Mouse (Mus musculus) mature B cell (primary cell): ENCODE results near the gene Tmem107.

Experiments used
- in situ Hi-C: fragments of 300-500 bp; cut with MboI; formaldehyde crosslinking; loops from 2 replicates; pipeline ENCODE4 v1.14.3; 2019

Tmem107 gene

DNA sequence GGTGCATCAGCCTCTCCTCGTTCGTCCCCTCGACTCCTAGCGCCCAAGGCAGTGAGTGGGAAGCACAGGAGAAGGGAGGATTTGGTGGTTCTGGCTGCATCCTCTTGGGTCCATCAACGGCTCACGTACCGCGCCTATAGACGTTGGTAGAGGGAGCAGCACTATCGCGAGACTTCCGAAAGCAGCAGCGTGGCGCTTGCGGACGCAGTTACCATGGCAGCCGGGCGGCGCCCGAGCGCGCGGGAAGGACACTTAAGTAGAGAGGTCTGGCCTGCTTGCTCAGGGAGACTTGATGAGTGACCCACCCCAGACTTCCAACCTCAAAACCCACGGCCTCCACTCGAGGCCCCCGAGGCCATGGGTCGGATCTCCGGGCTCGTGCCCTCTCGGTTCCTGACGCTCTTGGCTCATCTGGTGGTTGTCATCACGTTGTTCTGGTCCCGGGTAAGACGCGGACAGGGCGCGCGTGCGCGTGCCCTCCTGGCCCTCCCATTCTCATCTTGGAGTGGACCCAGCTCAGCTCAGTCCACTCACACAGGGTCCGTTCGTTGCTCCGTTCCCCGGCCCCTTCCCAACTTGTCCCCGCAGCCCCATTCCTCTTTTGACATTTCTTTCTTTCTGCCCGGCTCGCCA, at the start of gene Tmem107:
Gene Tmem107, plus strand, starts transcription at position 217 of the 633 bp plus-strand sequence.
- in situ Hi-C loops = no loop called here

DNA sequence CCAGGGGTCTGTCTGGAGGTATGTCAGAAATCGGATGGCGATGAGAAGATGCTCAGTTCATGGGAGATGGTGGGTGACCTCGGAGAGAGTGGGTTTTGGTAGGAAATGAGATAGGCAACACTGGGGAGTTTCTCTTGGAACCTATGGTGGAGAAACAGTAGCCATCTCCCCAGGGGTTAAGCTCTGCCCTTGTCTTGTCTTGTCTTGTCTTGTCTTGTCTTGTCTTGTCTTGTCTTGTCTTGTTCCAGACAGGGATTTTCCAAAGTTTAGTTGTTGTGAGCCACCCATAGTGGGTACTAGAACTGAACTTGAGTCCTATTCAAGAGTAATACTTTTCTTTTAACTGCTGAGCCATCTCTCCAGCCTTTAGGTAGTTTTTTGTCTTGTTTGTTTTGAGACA, 44.0 kb upstream of the Tmem107 start:
- in situ Hi-C loops = no loop called here

DNA sequence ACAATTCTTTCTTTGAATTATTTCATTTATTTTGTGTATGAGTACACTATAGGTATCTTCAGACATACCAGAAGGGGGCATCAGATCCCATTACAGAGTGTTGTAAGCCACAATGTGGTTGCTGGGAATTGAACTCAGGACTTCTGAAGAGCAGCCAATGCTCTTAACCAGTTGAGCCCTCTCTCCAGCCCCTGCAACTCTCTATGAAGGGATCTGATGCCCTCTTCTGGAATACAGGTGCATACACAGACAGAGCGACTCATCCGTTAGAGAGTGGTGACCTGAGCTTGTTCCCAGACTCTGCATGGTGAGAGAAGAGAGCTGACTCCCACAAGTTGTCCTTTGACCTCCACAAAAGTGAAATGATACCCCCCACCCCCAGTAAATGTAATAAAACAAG, 41.8 kb upstream of the Tmem107 start:
- in situ Hi-C loops = no loop called here

DNA sequence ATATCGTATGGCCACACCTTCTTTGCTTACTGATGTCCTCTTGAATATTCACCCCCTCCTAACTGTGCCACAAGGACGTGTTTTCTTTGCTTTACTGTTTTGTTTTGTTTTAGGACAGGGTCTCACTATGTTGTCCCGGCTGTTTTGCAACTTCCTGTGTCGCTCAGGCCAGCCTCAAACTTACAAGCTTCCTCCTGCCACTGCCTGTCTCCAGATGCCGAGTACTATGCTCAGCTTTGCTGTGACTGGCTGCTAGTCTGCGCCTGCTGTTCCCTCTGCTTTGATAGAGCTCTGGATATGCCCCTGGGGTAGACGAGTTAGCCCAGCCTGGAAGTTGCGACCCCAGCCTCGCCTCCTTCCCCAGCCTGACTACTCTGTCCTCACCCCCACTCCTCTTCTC, 37.1 kb upstream of the Tmem107 start:
- in situ Hi-C loops = no loop called here

DNA sequence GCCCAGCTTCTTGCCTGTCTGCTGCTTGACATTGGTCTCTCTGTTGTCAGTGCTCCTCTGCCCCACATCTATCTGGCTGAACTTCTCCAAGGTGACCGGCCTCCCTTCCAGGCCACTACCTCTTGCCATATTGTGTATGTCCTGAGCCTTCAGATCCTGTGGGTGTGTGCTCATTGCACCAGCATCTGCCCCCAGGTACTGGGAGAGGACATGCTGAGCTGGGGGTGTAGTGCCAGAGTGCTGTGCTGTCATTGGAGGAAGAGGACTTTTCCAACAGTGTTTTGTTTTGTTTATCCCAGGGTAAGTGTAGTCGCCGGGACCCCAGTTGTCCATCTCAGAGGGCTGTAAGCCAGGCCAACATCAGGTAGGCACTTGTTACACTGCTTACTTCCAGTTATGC, 36.0 kb upstream of the Tmem107 start:
- in situ Hi-C loops = no loop called here

DNA sequence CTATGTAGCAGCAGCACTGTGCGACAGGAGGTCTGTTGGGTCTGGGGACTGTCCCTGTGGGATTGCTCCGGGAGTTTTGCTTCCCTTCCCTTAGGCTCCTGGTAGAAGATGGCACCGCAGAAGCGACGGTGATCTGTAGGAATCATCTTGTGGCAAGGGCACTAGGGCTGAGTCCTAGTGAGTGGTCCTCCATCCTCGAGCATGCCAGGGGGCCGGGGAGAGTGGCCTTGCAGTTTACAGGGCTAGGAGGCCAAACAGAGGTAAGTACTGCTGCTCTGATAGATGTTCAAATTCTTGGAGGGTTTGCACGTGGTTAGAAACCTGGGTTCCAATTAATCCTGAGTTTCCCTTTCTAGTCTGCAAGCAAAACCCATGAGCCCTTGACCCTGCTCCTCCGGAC, 35.2 kb upstream of the Tmem107 start:
- in situ Hi-C loops = no loop called here

DNA sequence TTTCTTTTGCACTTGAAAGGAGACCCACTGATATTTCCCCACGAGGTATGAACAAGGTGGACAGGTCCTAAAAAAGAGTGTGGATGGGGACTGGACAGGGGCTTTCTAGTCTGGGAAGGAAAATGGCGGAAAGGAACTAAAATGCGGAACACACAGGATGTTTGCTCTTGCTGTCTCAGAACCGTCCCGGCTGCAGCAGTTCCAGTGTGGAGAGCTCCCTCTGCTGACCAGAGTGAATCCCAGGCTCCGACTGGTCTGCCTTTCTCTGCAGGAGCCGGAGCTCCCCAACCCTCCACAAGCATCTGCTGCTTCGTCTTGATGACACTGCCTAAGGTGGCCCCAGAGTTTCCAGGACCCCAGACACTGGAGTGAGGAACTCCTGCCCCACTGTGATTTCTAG, 34.8 kb upstream of the Tmem107 start:
- in situ Hi-C loops = no loop called here

DNA sequence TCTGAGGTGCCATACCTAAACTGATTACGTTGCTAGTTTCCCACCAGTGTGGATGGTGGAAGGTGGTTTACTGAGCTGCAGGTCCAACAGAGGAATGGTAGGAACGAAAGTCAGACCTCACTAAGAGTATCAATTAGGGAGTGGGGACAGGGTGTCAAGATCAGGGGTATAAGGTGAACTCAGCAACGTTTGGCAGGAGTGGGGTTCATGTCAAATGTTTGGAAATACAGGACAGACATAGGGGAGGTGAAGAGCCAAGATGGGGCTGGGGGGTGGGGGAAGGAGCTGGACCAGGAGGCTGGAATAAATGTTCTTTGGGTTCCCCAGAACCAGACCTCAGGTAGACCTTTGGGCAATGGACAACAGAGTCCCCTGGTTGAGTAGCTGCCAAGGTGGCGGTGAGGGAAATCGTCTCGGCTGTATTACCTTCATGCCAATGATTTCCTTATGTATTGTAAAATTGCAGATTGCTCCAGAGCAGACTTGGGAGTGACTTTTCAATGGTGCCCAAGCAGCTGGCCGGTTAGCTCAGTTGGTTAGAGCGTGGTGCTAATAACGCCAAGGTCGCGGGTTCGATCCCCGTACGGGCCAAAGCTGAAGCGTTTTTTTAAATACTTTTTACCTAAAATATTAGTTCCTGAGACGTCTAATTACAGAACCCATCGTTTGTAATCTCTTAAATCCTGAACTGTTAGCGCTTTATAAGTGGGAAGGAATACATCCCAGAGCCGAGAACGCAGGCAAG, 33.9 kb upstream of the Tmem107 start:
- in situ Hi-C loops = no loop called here

DNA sequence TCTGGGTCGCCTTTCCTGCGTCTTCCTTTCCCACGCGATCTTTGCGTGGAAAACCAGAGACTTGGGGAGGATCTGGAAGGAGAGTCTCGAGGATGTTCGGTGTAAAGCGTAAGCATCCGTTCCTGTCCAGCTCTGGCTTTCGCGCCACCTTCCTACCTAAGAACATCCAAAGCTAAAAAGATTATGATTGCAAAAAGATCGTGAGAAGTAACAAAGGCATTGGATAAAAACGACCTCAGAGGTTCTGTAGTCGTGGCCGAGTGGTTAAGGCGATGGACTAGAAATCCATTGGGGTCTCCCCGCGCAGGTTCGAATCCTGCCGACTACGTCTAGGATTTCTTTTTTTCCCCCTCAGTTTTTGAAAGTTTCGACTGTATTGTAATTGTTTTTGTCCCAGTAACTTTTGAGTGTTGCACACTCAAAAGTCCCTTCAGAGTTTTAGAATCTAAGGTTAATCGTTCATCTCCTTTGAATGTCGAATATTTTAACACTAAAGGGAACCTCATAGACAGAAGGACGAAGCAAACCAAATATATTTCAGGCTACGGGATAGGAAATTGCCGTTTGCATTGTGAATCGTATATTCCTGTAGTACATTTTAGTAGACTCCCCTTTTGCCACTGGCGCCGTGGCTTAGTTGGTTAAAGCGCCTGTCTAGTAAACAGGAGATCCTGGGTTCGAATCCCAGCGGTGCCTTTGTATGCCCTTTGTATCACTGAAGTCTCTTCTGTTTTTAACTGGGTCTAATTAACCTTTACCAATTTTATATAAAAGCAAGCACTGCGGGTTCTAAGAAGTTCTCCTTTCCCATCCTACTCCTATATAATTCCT, 33.2 kb upstream of the Tmem107 start:
- in situ Hi-C loops = no loop called here

DNA sequence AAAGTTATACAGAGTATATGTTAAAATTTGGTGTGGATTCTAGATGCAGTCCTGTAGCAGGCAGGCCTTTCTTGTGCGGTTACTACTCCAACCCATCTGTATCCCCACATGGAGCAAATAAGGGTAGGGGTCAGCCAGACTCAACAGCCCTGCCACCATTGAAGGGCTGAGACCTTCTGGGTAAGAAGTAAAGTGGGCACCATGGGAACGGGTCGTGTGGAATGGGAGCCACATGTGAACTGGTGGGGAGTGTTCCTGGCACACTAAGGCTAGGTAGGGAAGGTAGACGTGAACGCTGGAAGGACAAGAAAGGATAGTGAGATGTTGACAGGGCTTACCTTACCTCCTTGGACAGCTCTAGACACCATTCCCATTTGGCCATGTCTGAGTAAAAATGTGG, 32.4 kb upstream of the Tmem107 start:
- in situ Hi-C loops = no loop called here

DNA sequence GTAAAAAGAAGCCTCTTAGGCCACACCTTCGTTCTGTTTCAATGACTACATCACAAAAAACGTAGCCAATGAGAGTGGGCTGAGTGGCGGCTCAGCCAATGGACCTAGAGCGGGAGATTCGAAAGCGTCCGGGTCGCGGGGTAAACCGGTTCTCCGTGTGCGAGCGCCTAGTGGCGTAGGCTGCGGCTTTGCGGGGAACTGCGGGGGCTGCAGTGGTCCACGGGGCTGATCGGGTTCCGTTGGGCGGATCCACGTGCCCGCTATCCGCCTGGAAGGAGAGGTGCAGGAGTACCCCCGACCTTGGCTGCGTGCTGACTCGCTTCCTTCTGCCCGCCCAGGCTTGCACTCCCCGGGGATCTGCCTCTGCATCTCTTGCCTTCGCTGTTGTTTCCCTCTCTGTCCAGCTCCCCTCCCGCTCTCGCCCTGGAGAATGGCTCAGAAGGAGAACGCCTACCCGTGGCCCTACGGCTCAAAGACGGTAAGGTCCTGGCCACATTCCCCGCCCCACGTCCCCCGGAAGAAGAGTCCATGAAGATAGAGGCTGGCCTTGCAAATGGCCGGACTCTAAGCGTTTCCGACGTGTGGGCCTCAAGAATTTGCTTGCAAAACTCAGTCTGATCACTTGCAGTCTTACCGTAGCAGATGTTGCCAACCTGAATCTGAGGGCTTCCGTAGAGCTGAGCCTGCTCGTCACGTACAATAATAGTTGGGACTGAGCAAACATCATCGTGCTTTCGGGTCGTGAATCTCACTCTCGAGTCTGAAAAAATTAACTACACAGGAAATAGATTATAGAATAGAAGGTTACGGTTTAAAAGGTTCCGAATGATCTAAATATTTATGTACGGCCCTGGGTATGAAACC, 24.8 kb upstream of the Tmem107 start, which contains the start of gene Aurkb:
Gene Aurkb, plus strand, starts transcription at position 117 of the 864 bp plus-strand sequence.
- in situ Hi-C loops = no loop called here

DNA sequence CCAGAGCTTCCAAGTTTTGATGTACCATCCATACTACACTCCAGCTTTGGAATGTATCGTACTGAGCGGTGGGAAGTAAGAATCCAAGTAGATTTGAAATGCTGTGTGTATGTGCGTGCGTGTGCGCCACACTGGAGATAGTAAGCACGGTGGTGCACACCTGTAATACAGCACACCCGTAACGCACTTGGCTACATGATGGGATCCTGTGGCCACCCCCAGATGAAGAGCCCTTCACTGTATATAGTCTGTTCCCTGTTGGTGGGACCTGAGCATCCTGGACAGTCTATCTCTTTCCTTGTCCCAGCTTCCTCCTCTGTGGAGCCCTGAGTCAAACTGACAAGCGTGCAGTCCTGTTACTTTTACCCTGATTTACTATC, 24.2 kb upstream of the Tmem107 start:
- in situ Hi-C loops = no loop called here

DNA sequence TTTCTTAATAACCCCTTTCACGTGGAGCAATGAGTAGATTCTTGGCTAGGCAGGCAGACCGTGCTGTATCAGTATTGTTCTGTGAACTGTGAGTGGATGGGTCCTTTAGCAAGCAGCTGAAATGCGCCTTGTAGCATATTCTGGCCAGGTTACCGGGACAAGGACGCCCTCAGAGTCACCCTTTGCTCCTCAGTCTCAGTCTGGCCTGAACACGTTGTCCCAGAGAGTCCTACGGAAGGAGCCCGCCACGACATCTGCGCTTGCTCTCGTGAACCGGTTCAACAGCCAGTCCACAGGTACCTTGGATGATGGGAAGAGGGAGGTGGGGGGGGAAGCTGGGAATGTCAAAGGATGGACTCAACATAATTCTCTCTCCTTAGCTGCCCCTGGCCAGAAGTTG, 23.0 kb upstream of the Tmem107 start:
- in situ Hi-C loops = no loop called here

DNA sequence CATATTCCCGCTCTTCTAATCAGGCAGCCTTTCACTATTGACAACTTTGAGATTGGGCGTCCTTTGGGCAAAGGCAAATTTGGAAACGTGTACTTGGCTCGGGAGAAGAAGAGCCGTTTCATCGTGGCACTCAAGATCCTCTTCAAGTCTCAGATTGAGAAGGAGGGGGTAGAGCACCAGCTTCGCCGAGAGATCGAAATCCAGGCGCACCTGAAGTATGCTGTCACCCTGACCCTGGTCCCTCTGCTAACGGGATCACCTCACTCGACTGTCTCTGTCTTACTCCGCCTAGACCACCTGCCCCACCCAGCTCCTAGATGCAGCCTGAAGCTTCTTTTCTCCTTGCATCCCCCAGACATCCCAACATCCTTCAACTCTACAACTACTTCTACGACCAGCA, 22.5 kb upstream of the Tmem107 start:
- in situ Hi-C loops = no loop called here

DNA sequence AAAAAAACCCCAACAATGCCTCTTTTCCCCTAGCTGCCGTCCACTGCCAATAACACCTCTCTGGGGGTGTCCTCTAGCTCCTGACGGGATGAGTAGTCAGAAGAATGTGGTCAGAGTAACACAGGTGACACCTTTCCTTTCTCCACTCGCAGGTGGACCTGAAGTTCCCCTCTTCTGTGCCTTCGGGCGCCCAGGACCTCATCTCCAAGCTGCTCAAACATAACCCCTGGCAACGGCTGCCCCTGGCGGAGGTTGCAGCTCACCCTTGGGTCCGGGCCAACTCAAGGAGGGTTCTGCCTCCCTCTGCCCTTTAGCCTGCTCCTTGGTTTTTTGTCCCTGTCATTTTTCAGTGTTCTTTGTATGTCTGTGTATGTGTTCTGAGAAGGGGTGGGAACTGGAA, 19.9 kb upstream of the Tmem107 start:
- in situ Hi-C loops = no loop called here

DNA sequence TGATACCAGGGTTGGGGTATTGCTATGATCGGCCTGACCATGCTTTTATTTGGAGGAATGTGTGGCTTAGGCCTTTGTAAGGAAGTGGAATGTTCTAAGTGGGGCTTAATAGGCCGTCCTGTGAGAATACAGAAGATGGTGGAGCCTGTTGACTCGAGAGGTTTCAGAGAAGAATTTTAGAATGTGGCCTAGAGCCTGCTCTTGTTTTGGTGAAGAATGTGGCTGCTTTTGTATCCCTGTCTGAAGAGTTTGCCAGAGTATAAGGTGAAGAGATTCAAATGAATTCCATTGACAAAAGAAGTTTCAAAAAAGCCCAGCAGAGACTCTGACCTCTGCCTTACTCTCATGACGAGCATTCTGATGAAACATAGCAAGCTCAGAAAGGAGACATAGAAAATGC, 18.8 kb upstream of the Tmem107 start:
- in situ Hi-C loops = no loop called here

DNA sequence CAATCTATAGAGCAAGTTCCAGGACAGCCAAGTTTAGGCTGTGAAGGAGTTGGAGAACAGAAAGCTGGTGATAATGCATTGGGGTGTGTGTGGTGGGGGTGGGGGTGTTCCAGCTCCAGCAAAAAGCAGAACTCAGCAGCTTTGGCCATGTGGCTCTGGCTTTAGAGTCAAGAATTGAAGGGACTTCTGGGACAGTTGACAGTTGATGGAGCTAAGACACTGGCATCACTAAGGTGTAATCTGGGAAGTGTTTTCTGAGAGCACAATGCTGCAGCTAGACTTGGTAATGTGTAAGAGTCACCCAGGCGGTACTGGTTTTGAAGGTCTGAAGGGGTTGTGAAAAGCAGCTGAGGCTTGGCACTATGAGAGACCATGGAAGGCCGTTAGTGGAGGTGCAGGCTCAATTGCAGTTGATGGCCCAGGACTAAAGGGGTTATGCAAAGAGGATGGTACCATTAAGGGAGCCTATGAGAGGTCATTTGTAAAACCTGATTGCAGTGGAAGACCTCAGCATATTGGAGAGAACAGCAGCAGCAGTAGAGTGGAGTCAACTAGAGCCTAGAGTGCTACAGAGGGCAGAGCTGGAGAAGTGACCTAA, 17.7 kb upstream of the Tmem107 start:
- in situ Hi-C loops = no loop called here

DNA sequence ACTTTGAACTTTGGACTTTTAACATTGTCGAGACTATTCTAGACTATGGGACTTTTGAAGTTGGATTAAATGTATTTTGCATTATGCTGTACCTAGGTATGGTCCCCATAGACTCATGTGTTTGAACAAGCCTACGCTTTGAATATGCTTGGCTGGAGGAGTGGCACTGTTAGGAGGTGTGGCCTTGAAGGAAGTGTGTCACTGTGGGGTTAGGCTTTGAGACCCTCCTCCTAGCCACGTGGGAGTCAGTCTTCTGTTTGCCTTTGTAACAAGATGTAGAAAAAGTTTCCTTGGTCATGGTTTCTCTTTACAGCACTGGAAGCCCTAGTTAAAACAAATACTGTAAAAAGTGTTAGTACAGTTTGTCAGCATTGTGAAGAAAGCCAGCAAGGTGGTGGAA, 16.8 kb upstream of the Tmem107 start:
- in situ Hi-C loops = no loop called here

DNA sequence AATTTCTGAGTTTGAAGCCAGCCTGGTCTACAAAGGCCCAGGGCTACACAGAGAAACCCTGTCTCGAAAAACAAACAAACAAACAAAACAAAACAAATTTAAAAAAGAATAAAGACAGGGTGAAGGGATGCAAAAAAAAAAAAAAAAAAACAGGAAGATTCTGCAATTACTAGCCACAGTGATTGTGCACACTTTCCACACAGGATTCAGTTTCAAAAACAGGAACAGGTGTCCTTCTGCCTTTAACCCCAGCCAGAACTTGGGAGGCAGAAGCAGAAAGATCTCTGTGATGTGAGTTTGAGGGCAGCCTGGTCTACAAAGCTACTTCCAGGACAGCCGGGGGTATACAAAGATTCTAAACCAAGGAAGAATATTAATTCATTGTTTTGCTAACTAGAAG, 12.3 kb upstream of the Tmem107 start:
- in situ Hi-C loops = no loop called here

DNA sequence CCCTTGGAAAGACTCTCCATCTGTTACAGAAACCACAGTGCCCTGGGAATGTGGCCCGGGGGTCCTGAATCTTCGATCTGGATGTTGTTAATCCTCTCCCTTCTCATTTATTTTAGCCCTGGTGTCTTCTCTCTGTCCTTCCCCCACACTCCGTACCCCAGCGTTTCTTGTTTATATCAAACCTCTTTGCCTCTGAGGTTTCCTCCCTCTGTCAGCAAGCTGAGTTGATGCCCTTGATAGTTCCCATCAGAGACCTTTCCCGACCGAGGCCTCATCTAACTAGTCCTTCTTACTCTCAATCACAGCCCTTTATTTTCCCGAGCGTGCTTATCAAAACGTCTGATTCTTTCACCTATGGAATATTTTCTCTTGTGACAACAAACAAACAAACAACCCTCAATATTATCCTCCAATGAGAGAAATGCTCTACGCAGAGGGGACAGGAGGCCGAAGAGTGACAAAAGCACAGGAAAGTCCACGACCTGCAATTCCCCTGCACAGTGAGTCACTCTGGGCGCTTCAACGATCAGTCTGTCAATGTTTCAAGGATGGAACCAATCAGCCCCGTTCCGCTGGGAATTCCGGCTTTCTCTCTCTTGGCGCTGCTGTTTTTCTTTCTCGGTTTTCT, 11.8 kb upstream of the Tmem107 start:
- in situ Hi-C loops = no loop called here

DNA sequence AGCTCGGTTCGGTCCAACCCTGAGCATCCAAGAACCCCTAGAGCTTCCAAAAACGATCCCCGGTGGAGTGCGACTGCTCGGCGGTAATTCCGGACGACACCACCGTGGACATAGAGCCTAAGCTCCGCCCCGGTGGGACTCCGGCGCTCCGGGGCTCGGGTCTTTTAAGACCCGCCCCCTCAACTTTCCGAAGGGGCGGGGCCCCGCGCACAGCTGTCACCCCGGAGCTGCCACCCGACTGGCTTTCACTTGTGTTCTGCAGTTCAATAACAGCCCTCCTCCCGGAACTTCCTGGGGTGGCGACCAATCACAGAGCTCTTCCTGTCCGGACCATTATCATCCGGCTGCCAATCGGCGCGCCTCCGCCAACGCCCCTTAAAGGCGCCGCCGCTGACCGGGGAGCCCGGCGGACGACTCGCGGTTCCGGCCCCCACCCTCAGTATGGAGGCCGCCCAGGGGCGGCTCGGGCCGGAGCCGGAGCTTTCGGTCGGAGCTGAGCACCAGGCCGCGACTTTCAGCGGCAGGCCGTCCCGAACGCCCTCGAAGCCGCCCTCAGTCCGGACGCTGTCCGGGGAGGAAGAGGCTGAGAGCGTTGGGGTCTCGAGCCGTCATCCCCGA, 11.1 kb upstream of the Tmem107 start, which contains the start of gene Borcs6:
Gene Borcs6, plus strand, starts transcription at position 361 of the 618 bp plus-strand sequence.
- in situ Hi-C loops = no loop called here
